Mouse (Mus musculus) midbrain, embryonic 16.5 days (tissue): ENCODE measurements around the gene Yeats4. TPM values are rescaled to one million over a fixed set of nuclear protein-coding genes. Genes with fewer than 3 reads are reported as not detected.

Source experiments
- ATAC-seq: fragments of 200-750 bp; cut with Nextera tagmentation; 2 replicates; pipeline ENCODE4 v1.8.0; 2017; ENCODE audit warnings: moderate TSS enrichment
- H3K27ac ChIP-seq: fragments of 300-500 bp; sonication (generic); 2 replicates; pipeline ENCODE4 v1.5.1; 2014; ENCODE audit warnings: mild to moderate bottlenecking, low read length, mixed read lengths
- H3K27me3 ChIP-seq: fragments of 300-500 bp; sonication (generic); 2 replicates; pipeline ENCODE4 v1.6.1; 2014; ENCODE audit warnings: low read depth, low read length, mixed read lengths; ENCODE audit not compliant: control insufficient read depth, insufficient read depth
- H3K36me3 ChIP-seq: fragments of 300-500 bp; sonication (generic); 2 replicates; pipeline ENCODE4 v1.6.1; 2014; ENCODE audit warnings: mild to moderate bottlenecking, low read length, moderate library complexity, mixed read lengths; ENCODE audit not compliant: control insufficient read depth, insufficient read depth
- H3K4me1 ChIP-seq: fragments of 300-500 bp; sonication (generic); 2 replicates; pipeline ENCODE4 v1.6.1; 2014; ENCODE audit warnings: mild to moderate bottlenecking, low read length, mixed read lengths; ENCODE audit not compliant: control insufficient read depth, insufficient read depth
- H3K4me2 ChIP-seq: fragments of 300-500 bp; sonication (generic); 2 replicates; pipeline ENCODE4 v1.6.1; 2014; ENCODE audit warnings: mild to moderate bottlenecking, low read length, mixed read lengths
- H3K4me3 ChIP-seq: fragments of 300-500 bp; sonication (generic); 2 replicates; pipeline ENCODE4 v1.5.1; 2014; ENCODE audit warnings: low read depth, mild to moderate bottlenecking, low read length, moderate library complexity, mixed read lengths
- H3K9ac ChIP-seq: fragments of 300-500 bp; sonication (generic); 2 replicates; pipeline ENCODE4 v1.6.1; 2014; ENCODE audit warnings: low read depth, low read length, mixed read lengths
- H3K9me3 ChIP-seq: fragments of 300-500 bp; sonication (generic); replicated peaks from 2 replicates; pipeline ENCODE4 v1.6.1; 2014; ENCODE audit warnings: mild to moderate bottlenecking, low read length, mixed read lengths; ENCODE audit not compliant: control insufficient read depth, poor library complexity, severe bottlenecking
- WGBS: fragments of 180-500 bp; shearing (Covaris S2); extraction: QIAGEN DNeasy Blood & Tissue Kit; methylation state at CpG from one replicate; pipeline ENCODE4 v1.1.7; 2014; 5-methylcytosine and 5-hydroxymethylcytosine counted together
- polyA plus RNA-seq: library from polyadenylated mRNA; unstranded; fragments of >200 nt; fragmentation: Nextera tagmentation; extraction: Ambion mirVana; gene quantifications from 2 replicates; pipeline ENCODE4 v1.2.1, GENCODE M21; 2015

Yeats4 gene
- 104 and 113 TPM in 2 replicates for polyA plus RNA-seq

DNA sequence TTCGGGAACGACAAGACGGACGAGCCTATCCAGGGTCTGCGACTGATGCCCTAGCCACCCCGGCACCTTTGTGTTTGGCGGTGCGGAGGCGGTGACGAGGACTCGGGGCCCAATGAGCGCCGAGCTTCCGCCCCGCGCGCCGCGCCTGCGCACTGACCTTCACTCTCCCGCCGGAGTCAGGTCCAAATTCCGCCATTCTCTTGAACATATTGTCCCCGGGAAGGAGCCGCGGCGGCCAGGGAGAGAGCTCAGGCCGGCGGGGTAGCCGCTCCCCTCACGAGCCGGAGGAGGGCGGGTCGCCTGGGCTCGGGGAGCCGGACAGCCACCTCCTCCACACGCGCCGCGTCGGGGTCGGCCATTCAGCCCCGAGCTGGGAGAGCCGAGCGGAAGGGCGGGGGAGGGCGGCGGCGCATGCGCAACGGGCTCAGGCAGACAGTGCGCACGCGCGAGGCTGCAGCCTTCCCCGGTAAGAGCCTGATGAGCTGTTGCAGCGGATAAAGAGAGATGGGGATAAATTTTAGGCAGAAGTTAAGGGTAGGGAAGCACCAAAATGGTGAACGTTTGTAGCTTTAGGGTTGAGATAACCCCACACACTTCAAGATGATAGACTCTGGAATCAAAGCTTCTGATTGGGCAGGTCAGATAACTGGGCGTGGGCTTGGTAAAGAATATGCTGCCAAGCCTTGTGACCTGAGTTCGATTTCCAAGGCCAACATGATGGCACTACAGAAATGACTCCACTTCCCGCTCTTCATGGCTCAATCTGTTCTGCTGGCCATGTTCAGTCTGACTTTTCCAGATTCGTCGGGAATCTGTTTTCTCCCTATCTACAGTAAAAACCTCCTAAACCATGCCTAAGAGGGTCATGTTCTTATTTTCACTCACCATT is at the start of gene Yeats4:
Gene Yeats4, minus strand, starts transcription at position 406 of the 889 bp plus-strand sequence.
- Histone ChIP-seq H3K4me1 (peaks cover 18% of the 10 kb centered on the region), H3K9ac (peak within 1 kb of the TSS; percentile 93), H3K9me3 (no peaks in the 10 kb centered on the region), H3K4me3 (peak within 1 kb of the TSS; percentile 66), H3K27ac (peak within 1 kb of the TSS; percentile 99), H3K27me3 (no peaks in the 10 kb centered on the region), H3K36me3 (peaks cover 7% of the 10 kb centered on the region; the same call in 1 of the 2 replicates), H3K4me2 (peak within 1 kb of the TSS; percentile 86)
- peak; percentile 96 for ATAC-seq
- WGBS = 2% methylated on average over 59 of the region's 63 CpGs

DNA sequence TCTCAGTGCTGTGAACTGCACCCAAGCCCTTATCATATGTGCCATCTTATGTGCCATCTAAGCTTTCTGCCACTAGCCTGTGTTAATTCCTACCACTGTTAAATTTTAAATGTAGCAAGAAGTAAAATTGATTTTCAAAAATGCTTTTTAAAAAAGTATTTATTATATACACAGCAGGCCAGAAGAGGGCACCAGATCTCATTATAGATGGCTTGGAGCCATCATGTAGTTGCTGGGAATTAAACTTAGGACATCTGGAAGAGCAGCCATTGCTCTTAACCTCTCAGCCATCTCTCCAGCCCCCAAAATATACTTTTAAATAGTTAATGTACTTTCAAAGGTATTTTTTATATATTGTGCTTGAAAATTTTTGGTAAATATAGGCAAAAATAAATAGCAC is 47.7 kb upstream of the Yeats4 start:
- Histone ChIP-seq H3K36me3 (no peaks in the 10 kb centered on the region), H3K27ac (no peak overlapping the region), H3K4me1 (no peaks in the 10 kb centered on the region), H3K9me3 (no peaks in the 10 kb centered on the region), H3K4me3 (no peak overlapping the region), H3K4me2 (no peak overlapping the region), H3K27me3 (no peaks in the 10 kb centered on the region), H3K9ac (no peak overlapping the region)
- no peak for ATAC-seq

DNA sequence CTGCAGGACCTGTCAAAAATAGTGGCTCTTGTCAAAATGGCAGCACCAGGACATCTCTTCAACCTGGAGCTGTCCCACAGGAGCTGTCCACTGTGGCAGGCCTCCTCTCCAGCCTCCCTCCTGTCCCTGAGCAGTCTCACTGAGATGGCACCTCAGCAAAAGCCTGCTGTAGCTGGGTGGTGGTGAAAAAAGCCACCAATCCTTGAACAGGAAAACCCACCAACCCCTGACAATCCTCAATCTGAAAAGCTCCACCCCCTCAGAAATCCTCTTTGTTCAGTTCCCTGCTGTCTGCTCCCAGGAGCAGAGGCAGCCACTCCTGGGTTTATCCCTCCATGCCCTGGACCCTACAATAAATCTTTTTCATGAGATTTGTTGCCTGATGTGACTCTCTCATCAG is 35.6 kb upstream of the Yeats4 start:
- H3K9ac ChIP-seq = no peak overlapping the region
- H3K4me1 ChIP-seq = no peaks in the 10 kb centered on the region
- 0 out of 2 replicates have a peak, but pooled peaks cover 3% of the 10 kb centered on the region for H3K9me3 ChIP-seq
- no peaks in the 10 kb centered on the region for H3K36me3 ChIP-seq
- H3K4me2 ChIP-seq = no peak overlapping the region
- no peaks in the 10 kb centered on the region for H3K27me3 ChIP-seq
- H3K4me3 ChIP-seq = no peak overlapping the region
- ATAC-seq = no peak
- peak overlapping the region; percentile 38; the same call in 1 of the 2 replicates for H3K27ac ChIP-seq

DNA sequence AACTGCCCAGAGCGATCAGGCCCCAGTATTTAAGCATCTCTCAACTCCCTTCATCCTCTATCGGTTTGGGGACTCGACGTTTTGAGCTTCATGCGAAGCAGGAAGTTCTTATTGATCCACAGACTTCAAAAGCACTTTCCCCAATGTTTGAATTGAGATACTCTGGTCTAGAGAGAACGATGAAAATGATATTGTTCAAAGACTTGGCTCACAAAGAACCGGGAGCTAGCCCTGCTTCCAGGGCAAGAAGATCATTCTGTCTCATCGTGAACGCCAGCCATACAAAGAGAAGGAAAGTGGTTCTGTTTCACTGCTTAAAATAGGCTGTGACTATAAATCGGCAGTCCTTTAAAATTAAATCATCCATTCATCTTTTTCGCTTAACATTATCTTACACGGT is 14.3 kb upstream of the Yeats4 start, which contains the start of gene 9530003J23Rik:
Gene 9530003J23Rik, minus strand, starts transcription at position 101 of the 400 bp plus-strand sequence.
- Histone ChIP-seq H3K4me2 (no peak within 1 kb of the TSS), H3K4me1 (no peaks in the 10 kb centered on the region), H3K9ac (no peak within 1 kb of the TSS), H3K4me3 (no peak within 1 kb of the TSS), H3K9me3 (no peaks in the 10 kb centered on the region), H3K27ac (no peak within 1 kb of the TSS), H3K27me3 (no peaks in the 10 kb centered on the region), H3K36me3 (no peaks in the 10 kb centered on the region)
- WGBS = 86% methylated on average over 12 of the region's 12 CpGs
- ATAC-seq = no peak

DNA sequence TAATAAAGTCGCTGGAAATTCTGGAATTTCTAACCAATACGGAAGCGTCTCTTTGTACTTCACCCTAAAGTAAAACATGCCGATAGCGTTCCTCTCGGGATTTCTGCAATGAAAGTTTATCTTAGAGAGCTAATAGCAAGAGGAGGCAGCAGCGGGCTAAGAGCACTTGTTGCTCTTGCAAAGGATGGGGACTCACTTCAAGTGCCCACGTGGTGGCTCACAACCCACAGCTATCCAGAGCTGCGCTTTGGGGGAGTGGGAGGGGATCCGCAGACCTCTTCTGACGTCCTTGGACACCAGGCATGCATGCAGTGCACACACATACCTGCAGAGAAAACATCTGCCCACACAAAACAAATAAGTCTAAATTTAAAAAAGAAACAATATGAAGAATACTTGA is 11.6 kb upstream of the Yeats4 start:
- Histone ChIP-seq H3K36me3 (no peaks in the 10 kb centered on the region), H3K27ac (no peak overlapping the region), H3K9ac (no peak overlapping the region), H3K9me3 (no peaks in the 10 kb centered on the region), H3K4me2 (no peak overlapping the region), H3K4me1 (no peaks in the 10 kb centered on the region), H3K27me3 (no peaks in the 10 kb centered on the region), H3K4me3 (no peak overlapping the region)
- 62% methylated on average over 11 of the region's 11 CpGs for WGBS
- ATAC-seq = no peak

DNA sequence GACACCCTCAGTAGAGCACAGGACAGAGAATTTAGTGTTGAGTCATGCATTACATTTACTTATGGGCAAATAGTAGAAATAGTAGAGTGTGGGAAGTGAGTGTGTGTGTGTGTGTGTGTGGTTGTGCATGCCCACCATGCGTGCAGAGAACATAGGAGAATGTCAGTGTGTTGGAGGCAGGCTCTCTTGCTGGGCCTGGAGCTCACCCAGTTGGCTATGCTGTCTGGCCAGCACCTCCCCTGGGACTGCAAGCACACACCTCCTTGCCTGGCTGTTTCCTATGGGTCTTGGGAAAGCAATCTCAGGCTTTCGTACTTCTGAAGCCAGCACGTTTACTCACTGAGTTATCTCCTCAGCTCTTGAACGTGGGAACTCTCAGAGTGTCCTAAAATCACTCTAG is 10.5 kb upstream of the Yeats4 start:
- H3K9ac ChIP-seq = no peak overlapping the region
- 77% methylated on average over 4 of the region's 4 CpGs for WGBS
- H3K4me2 ChIP-seq = no peak overlapping the region
- no peaks in the 10 kb centered on the region for H3K36me3 ChIP-seq
- no peaks in the 10 kb centered on the region for H3K9me3 ChIP-seq
- no peak for ATAC-seq
- no peaks in the 10 kb centered on the region for H3K27me3 ChIP-seq
- no peaks in the 10 kb centered on the region for H3K4me1 ChIP-seq
- no peak overlapping the region for H3K27ac ChIP-seq
- no peak overlapping the region for H3K4me3 ChIP-seq

DNA sequence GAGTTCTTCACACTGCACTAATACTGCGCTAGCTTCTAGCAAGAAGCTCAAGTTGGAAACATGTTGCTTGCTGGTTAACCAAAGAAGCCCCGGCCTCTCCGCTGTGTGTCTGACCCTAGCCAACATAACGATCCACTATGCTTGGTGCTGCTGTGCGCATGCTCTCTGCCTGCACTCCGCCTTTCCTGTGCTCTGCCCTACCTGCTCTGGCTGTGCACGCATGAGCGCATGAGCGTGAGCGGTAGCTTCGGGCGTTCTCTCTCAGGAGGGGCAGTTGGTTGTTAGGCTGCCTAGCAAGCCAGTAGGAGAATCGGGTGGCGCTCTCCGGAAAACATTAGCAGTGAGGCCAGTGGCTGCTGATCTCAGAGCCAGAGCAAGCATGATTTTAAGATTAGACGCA is 5.5 kb upstream of the Yeats4 start:
- no peak for ATAC-seq
- H3K9ac ChIP-seq = no peak overlapping the region
- peaks cover 2% of the 10 kb centered on the region for H3K4me1 ChIP-seq
- H3K4me3 ChIP-seq = no peak overlapping the region
- no peak overlapping the region for H3K27ac ChIP-seq
- no peak overlapping the region; the same call in 1 of the 2 replicates for H3K4me2 ChIP-seq
- H3K9me3 ChIP-seq = no peaks in the 10 kb centered on the region
- no peaks in the 10 kb centered on the region for H3K27me3 ChIP-seq
- no peaks in the 10 kb centered on the region for H3K36me3 ChIP-seq
- WGBS = 69% methylated on average over 16 of the region's 16 CpGs

DNA sequence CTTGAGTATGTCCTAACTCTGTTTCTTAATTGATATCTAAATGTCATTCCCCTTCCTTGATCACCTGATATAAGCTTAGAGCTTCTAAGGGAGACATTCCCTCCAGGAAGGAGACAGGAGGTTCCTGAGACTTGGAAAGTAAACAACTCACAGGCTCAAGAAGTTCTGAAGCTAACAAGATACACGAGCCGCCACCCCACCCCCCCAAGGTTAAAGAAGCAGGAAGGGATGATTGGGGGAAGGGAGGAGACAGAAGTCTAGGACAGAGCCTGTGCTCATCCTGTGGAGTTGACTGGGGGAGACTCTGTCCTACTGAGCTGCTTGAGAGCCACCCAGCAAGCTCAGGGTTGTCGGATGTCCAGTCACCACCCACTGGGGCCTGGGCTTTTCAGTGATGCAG is 1.7 kb upstream of the Yeats4 start:
- no peaks in the 10 kb centered on the region for H3K36me3 ChIP-seq
- WGBS = 90% methylated on average over 3 of the region's 3 CpGs
- no peak overlapping the region for H3K27ac ChIP-seq
- no peaks in the 10 kb centered on the region for H3K9me3 ChIP-seq
- H3K4me2 ChIP-seq = no peak overlapping the region
- no peak for ATAC-seq
- H3K4me1 ChIP-seq = peaks cover 18% of the 10 kb centered on the region
- H3K4me3 ChIP-seq = no peak overlapping the region
- no peak overlapping the region for H3K9ac ChIP-seq
- H3K27me3 ChIP-seq = no peaks in the 10 kb centered on the region

DNA sequence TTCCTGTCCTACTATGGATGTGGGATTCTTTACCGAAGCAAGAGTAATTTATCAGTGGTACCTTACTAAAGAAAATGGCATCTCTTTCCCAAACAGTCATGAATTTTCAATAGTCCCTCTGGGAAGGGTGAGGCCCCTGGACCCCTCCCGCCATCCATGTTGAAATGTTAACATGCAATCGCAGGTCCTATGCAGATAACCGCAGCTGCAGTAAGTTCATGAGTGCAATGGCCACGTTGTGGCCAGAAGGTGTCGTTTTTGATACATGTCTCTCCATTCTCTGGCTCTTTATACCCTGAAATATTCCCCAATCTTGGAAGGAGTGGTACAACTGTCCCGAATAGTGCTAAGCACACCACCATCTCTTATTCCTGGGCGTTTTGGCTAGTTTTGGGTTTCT is 787 bp upstream of the Yeats4 start:
- Histone ChIP-seq H3K27ac (peak overlapping the region; percentile 99), H3K4me2 (peak overlapping the region; percentile 59), H3K4me3 (peak overlapping the region; percentile 66), H3K4me1 (peaks cover 18% of the 10 kb centered on the region), H3K27me3 (no peaks in the 10 kb centered on the region), H3K36me3 (peaks cover 5% of the 10 kb centered on the region; the same call in 1 of the 2 replicates), H3K9ac (no peak overlapping the region), H3K9me3 (no peaks in the 10 kb centered on the region)
- ATAC-seq = no peak
- WGBS = 52% methylated on average over 8 of the region's 8 CpGs
